Mouse (Mus musculus) c-Kit-negative CD71-positive TER-119-positive erythroid progenitor cells, embryonic 14.5 days (primary cell): ENCODE data around the gene Pdcd11.

Source experiments
- DNase-seq: peaks from one replicate; pipeline ENCODE4 v3.0.0-alpha.2; 2013; ENCODE audit warnings: low read depth, low spot score

Gene Pdcd11

GRCm38 (mm10) chr19:47090550-47091156, at the start of gene Pdcd11, which contains the start of gene Usmg5:
Gene Pdcd11 (plus strand): TSS chr19:47090768.
Gene Usmg5 (minus strand): TSS chr19:47090647.
- DNase-seq, result peak; percentile 85

DNA sequence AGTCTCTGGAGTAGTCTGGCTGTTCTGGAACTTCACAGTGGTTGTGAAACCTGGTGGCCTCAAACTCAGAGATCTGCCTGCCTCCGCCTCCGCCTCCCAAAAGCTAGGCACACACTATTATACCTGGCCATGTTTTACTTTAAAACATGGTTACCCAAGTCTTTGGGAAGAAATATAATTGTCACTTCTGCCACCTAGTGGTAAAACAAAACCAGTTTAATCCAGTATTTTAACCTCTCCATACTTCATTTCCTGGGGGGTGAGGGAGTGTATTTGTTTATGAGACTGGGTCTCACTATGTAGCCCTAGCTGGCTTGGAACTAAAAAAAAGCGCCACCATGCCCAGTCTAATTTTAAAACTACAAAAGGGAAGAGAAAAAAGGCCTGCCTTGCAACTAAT, 47.0 kb upstream of the Pdcd11 start:
- DNase-seq, result no peak

DNA sequence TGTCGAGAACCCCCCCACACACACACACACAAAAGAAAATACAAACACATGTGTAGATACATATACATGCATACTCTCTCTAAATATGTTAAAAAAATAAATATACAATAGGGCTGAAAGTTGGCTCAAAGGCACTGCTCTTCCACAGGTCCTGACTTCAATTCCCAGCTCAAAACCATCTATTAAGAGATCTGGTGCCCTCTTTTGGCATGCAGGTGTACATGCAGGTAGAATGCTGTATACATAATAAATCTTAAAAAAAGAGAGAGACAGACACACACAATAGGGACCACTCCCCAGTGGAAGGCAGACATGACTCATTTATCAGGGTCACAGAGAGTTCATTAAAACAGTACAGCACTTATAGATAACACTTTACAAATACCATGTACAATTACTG, 44.2 kb upstream of the Pdcd11 start:
- DNase-seq, result no peak

DNA sequence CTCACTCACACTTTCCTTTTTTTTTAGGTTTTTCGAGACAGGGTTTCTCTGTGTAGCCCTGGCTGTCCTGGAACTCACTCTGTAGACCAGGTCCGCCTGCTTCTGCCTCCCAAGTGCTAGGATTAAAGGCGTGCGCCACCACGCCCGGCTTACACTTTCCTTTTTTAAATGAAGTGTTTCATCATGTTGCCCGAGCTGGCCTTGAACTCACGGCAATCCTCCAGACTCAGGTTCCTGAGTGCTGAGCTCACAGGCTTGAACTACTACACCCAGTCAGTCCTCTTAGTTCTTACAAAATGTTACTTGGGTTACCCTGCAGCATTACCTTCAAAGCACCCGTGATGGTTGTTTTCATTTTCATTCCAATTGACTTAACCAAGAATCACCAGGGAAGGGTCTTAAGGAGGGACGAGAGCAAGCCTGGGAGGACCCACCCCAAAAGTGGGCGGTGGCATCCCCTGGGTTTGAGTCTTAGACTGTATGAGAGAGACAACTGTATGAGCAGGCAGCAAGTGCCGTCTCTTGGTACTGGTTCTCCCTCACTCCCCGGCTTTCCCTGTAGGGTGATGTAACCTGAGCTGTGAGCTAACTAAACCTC, 43.2 kb upstream of the Pdcd11 start:
- DNase-seq, result no peak

- no peak for DNase-seq
These were observed 41.5 kb upstream of the Pdcd11 start for GRCm38 (mm10) chr19:47049061-47049460.

DNA sequence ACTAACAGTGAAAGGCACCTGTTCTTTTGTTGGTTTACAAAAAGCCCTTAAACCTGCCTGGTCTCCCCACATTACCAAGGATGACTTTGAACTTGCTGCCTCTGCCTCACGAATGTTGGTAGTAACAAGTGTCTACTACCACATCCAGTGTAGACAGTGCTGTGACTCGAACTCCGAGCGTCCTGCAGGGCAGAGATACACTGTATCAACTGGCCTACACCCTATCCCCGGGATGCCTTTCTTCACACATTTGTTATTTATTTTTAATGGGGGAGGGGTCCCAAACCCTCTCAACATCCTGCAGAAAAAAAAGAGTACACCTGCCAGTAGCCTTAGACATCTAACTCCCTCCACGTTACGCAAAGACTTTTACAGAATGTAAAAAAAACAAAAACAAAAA, 40.7 kb upstream of the Pdcd11 start:
- DNase-seq, result no peak

GRCm38 (mm10) chr19:47050271-47051032, 40.1 kb upstream of the Pdcd11 start, which contains the start of gene Pcgf6:
Gene Pcgf6 (minus strand): TSS chr19:47050906.
- peak; percentile 57 for DNase-seq

- DNase-seq, result no peak
These were observed 37.6 kb upstream of the Pdcd11 start for GRCm38 (mm10) chr19:47052927-47053326.

- no peak for DNase-seq
These were observed 37.1 kb upstream of the Pdcd11 start for GRCm38 (mm10) chr19:47053471-47053870.

GRCm38 (mm10) chr19:47057684-47058083, 32.9 kb upstream of the Pdcd11 start:
- DNase-seq, result no peak

GRCm38 (mm10) chr19:47065860-47066259, 24.7 kb upstream of the Pdcd11 start:
- DNase-seq, result no peak

GRCm38 (mm10) chr19:47067096-47067882, 23.3 kb upstream of the Pdcd11 start, which contains the start of gene Taf5:
Gene Taf5 (plus strand): TSS chr19:47067746.
- peak; percentile 93 for DNase-seq

- DNase-seq, result peak; percentile 71
These were observed 22.5 kb upstream of the Pdcd11 start for GRCm38 (mm10) chr19:47067924-47068611.

GRCm38 (mm10) chr19:47088226-47088625, 2.3 kb upstream of the Pdcd11 start:
- DNase-seq, result no peak

GRCm38 (mm10) chr19:47089718-47090525, 646 bp upstream of the Pdcd11 start:
- DNase-seq, result peak; percentile 31

DNA sequence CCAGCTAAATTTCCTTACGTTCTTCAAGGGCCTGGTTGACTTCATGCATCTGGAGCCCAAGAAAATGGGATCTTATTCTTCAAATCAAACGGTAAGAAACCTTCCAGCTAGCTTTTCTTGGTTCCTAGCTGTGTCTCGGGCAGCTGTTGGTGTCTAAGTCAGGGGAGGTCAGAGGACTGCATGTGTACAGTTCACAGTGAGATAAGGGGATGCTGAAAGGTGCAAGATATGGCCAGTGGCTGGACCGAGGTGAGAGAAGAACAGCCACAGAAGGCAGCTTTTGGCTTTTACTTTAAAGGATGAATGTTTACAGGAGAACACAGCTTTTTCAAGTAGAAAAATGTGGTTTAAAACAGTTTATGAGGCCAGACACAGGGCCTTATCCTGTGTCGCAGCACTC, 10.5 kb downstream of the Pdcd11 start:
- no peak for DNase-seq

DNA sequence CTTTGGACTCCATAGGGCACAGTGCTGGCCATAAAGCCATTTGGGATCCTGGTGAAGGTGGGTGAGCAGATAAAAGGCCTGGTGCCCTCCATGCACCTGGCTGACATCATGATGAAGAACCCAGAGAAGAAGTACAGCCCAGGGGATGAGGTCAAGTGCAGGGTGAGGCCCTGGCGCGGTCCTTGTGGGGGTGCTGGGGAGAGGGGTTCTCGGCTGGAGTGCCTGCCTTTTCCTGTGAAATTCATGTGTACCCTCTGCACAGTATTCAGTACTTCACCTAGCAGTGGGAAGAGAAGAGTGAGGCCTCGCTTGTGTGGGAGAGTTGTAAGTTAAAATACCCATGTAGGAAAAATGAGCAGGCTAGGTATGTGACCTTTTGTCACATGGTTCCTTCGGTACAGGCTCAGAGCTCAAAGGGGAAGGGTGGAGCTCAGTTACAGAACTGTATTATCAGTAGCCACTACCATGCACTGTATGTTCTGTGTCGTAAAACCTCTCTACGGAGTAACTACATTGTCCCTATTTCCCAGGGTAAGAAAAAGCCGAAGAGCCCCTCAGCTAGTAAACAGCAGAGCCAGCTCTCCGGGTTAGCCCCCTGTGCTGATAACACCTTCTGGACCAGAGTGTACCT, 14.2 kb downstream of the Pdcd11 start:
- DNase-seq, result no peak

- DNase-seq, result no peak
These were observed 28.1 kb downstream of the Pdcd11 start for GRCm38 (mm10) chr19:47118634-47119033.

- DNase-seq, result peak; percentile 8
These were observed 30.5 kb downstream of the Pdcd11 start for GRCm38 (mm10) chr19:47121054-47121453.

DNA sequence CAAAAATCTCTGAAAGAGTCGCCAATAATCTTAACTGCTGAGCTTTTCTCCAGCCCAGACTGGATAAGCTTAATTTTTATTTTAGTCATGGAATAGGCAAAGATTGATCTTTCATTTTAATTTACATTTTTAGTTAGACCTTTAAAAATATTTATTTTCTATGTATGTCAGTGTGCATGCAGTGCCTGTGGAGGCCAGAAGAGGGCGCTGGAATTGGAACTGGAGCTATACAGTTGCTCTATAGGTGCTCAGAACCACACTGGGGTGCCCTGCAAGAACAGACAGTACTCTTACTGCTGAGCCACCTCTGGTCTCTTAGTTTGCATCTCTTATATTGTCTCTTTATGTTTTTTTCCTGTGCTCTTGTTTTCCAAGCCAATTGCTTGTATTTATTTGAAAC, 32.2 kb downstream of the Pdcd11 start:
- peak; percentile 21 for DNase-seq
